Mouse (Mus musculus) midbrain, embryonic 14.5 days (tissue): ENCODE measurements around the gene Tnrc6b. TPM values are rescaled to one million over a fixed set of nuclear protein-coding genes. Genes with fewer than 3 reads are reported as not detected.

Experiments used
- ATAC-seq: fragments of 200-750 bp; cut with Nextera tagmentation; 2 replicates; pipeline ENCODE4 v1.8.0; 2017; ENCODE audit warnings: moderate number of reproducible peaks, moderate library complexity; ENCODE audit not compliant: low FRiP score, low TSS enrichment
- DNase-seq: peaks from one replicate; pipeline ENCODE4 v3.0.0-alpha.2; 2015
- H3K27ac ChIP-seq: fragments of 300-500 bp; sonication (generic); replicated peaks from 2 replicates; pipeline ENCODE4 v1.5.1; 2014; ENCODE audit warnings: mild to moderate bottlenecking, low read depth, low read length, moderate library complexity
- H3K27me3 ChIP-seq: fragments of 300-500 bp; sonication (generic); 2 replicates; pipeline ENCODE4 v1.6.1; 2014; ENCODE audit warnings: low read length, control low read depth, mixed read lengths; ENCODE audit not compliant: control insufficient read depth, insufficient read depth
- H3K36me3 ChIP-seq: fragments of 300-500 bp; sonication (generic); 2 replicates; pipeline ENCODE4 v1.6.1; 2014; ENCODE audit warnings: low read length, control low read depth; ENCODE audit not compliant: control insufficient read depth, insufficient read depth
- H3K4me1 ChIP-seq: fragments of 300-500 bp; sonication (generic); 2 replicates; pipeline ENCODE4 v1.6.1; 2014; ENCODE audit warnings: mild to moderate bottlenecking, antibody characterized with exemption, low read length, control low read depth; ENCODE audit not compliant: control insufficient read depth, insufficient read depth
- H3K4me2 ChIP-seq: fragments of 300-500 bp; sonication (generic); 2 replicates; pipeline ENCODE4 v1.6.1; 2014; ENCODE audit warnings: mild to moderate bottlenecking, low read length, moderate library complexity
- H3K4me3 ChIP-seq: fragments of 300-500 bp; sonication (generic); replicated peaks from 2 replicates; pipeline ENCODE4 v1.5.1; 2014; ENCODE audit warnings: low read depth, low read length
- H3K9ac ChIP-seq: fragments of 300-500 bp; sonication (generic); replicated peaks from 2 replicates; pipeline ENCODE4 v1.6.1; 2014; ENCODE audit warnings: mild to moderate bottlenecking, low read length, moderate library complexity
- H3K9me3 ChIP-seq: fragments of 300-500 bp; sonication (generic); 2 replicates; pipeline ENCODE4 v1.6.1; 2016; ENCODE audit warnings: low read length, control low read depth, mixed read lengths; ENCODE audit not compliant: control insufficient read depth
- WGBS: fragments of 180-500 bp; shearing (Covaris S2); extraction: QIAGEN DNeasy Blood & Tissue Kit; methylation state at CpG from one replicate; pipeline ENCODE4 v1.1.7; 2014; 5-methylcytosine and 5-hydroxymethylcytosine counted together
- polyA plus RNA-seq: library from polyadenylated mRNA; unstranded; fragments of >200 nt; fragmentation: Nextera tagmentation; extraction: Ambion mirVana; gene quantifications from 2 replicates; pipeline ENCODE4 v1.2.1, GENCODE M21; 2014

Tnrc6b gene
- polyA plus RNA-seq, 1 experiment from 2014 or later = 23.4 TPM

- Histone ChIP-seq H3K9ac (no peak overlapping the region), H3K9me3 (no peaks in the 10 kb centered on the region), H3K27me3 (no peaks in the 10 kb centered on the region), H3K36me3 (no peaks in the 10 kb centered on the region), H3K4me2 (no peak overlapping the region), H3K4me3 (no peak overlapping the region), H3K4me1 (no peaks in the 10 kb centered on the region), H3K27ac (no peak overlapping the region)
- ATAC-seq (no peak), DNase-seq (no peak)
- WGBS = 96% methylated on average over 1 of the region's 1 CpGs
Observed at GRCm38 (mm10) chr15:80774666-80775065, 63.6 kb downstream of the Tnrc6b start.

- Histone ChIP-seq H3K4me2 (no peak overlapping the region), H3K4me3 (no peak overlapping the region), H3K9me3 (no peaks in the 10 kb centered on the region), H3K36me3 (no peaks in the 10 kb centered on the region), H3K9ac (no peak overlapping the region), H3K27ac (no peak overlapping the region), H3K27me3 (no peaks in the 10 kb centered on the region), H3K4me1 (no peaks in the 10 kb centered on the region)
- ATAC-seq (no peak), DNase-seq (no peak)
- 75% methylated on average over 3 of the region's 3 CpGs for WGBS
Observed at GRCm38 (mm10) chr15:80779006-80779405, 67.9 kb downstream of the Tnrc6b start.

- Histone ChIP-seq H3K27ac (no peak overlapping the region), H3K4me3 (no peak overlapping the region), H3K9ac (no peak overlapping the region), H3K4me2 (no peak overlapping the region), H3K4me1 (no peaks in the 10 kb centered on the region), H3K9me3 (no peaks in the 10 kb centered on the region), H3K27me3 (no peaks in the 10 kb centered on the region), H3K36me3 (no peaks in the 10 kb centered on the region)
- ATAC-seq (no peak), DNase-seq (no peak)
- 88% methylated on average over 5 of the region's 5 CpGs for WGBS
Observed at GRCm38 (mm10) chr15:80780154-80780751, 69.1 kb downstream of the Tnrc6b start.

- no peak for ATAC-seq
- 90% methylated on average over 5 of the region's 5 CpGs for WGBS
- no peak overlapping the region for H3K9ac ChIP-seq
Observed at GRCm38 (mm10) chr15:80781218-80781806, 70.2 kb downstream of the Tnrc6b start.

GRCm38 (mm10) chr15:80784553-80784971, 73.4 kb downstream of the Tnrc6b start:
- ATAC-seq (no peak), DNase-seq (no peak)
- no peak overlapping the region for H3K9ac ChIP-seq
- WGBS = 41% methylated on average over 7 of the region's 7 CpGs
- no peaks in the 10 kb centered on the region for H3K4me1 ChIP-seq
- H3K27ac ChIP-seq = no peak overlapping the region
- no peaks in the 10 kb centered on the region for H3K9me3 ChIP-seq
- H3K27me3 ChIP-seq = no peaks in the 10 kb centered on the region
- H3K4me2 ChIP-seq = no peak overlapping the region
- no peaks in the 10 kb centered on the region for H3K36me3 ChIP-seq
- H3K4me3 ChIP-seq = no peak overlapping the region

More at GRCm38 (mm10) chr15:80781218-80781806, 70.2 kb downstream of the Tnrc6b start:
- H3K27ac ChIP-seq = no peak overlapping the region
- no peaks in the 10 kb centered on the region for H3K4me1 ChIP-seq
- no peak overlapping the region for H3K4me2 ChIP-seq
- no peaks in the 10 kb centered on the region for H3K27me3 ChIP-seq
- no peak overlapping the region for H3K4me3 ChIP-seq
- no peak for DNase-seq
- H3K9me3 ChIP-seq = no peaks in the 10 kb centered on the region
- no peaks in the 10 kb centered on the region for H3K36me3 ChIP-seq

GRCm38 (mm10) chr15:80785699-80786098, 74.6 kb downstream of the Tnrc6b start:
- Histone ChIP-seq H3K4me1 (no peaks in the 10 kb centered on the region), H3K4me2 (no peak overlapping the region), H3K9ac (no peak overlapping the region), H3K9me3 (no peaks in the 10 kb centered on the region), H3K27ac (no peak overlapping the region), H3K27me3 (no peaks in the 10 kb centered on the region), H3K36me3 (no peaks in the 10 kb centered on the region), H3K4me3 (no peak overlapping the region)
- WGBS = 65% methylated on average over 1 of the region's 1 CpGs
- DNase-seq = no peak
- no peak for ATAC-seq

GRCm38 (mm10) chr15:80787746-80788145, 76.6 kb downstream of the Tnrc6b start:
- no peaks in the 10 kb centered on the region for H3K9me3 ChIP-seq
- H3K9ac ChIP-seq = no peak overlapping the region
- H3K27me3 ChIP-seq = no peaks in the 10 kb centered on the region
- H3K27ac ChIP-seq = no peak overlapping the region
- 95% methylated on average over 4 of the region's 4 CpGs for WGBS
- no peak overlapping the region for H3K4me2 ChIP-seq
- DNase-seq = no peak
- no peaks in the 10 kb centered on the region for H3K36me3 ChIP-seq
- no peak for ATAC-seq
- no peaks in the 10 kb centered on the region for H3K4me1 ChIP-seq
- no peak overlapping the region for H3K4me3 ChIP-seq

GRCm38 (mm10) chr15:80792556-80792955, 81.4 kb downstream of the Tnrc6b start:
- Histone ChIP-seq H3K4me2 (no peak overlapping the region), H3K27me3 (no peaks in the 10 kb centered on the region), H3K9me3 (no peaks in the 10 kb centered on the region), H3K9ac (no peak overlapping the region), H3K4me3 (no peak overlapping the region), H3K4me1 (peaks cover 3% of the 10 kb centered on the region; the same call in 1 of the 2 replicates), H3K36me3 (no peaks in the 10 kb centered on the region), H3K27ac (no peak overlapping the region)
- no peak for DNase-seq
- ATAC-seq = no peak
- WGBS = 83% methylated on average over 3 of the region's 3 CpGs

- Histone ChIP-seq H3K4me3 (no peak overlapping the region), H3K9me3 (no peaks in the 10 kb centered on the region), H3K27ac (no peak overlapping the region), H3K27me3 (no peaks in the 10 kb centered on the region), H3K4me1 (peaks cover 7% of the 10 kb centered on the region; the same call in 1 of the 2 replicates), H3K9ac (no peak overlapping the region), H3K36me3 (no peaks in the 10 kb centered on the region), H3K4me2 (no peak overlapping the region)
- WGBS = 85% methylated on average over 1 of the region's 1 CpGs
- no peak for DNase-seq
- no peak for ATAC-seq
Observed at GRCm38 (mm10) chr15:80795076-80795475, 84.0 kb downstream of the Tnrc6b start.
